Mouse (Mus musculus) testis, adult 2 months (tissue): ENCODE measurements at regions not wholly inside any gene's neighbourhood (a gene's known extent, or its start where the extent isn't known, plus 50 kb on each side); places are given as distances from the start of the nearest gene placed in this dataset.

ENCODE experiments used
- CTCF ChIP-seq: fragments of 200-500 bp; IDR thresholded peaks from 2 replicates; pipeline ENCODE4 v1.5.1; 2012; ENCODE audit warnings: low read depth, mild to moderate bottlenecking, inconsistent platforms, low read length, moderate library complexity; ENCODE audit not compliant: control insufficient read depth, insufficient read depth, insufficient replicate concordance
- POLR2A ChIP-seq: fragments of 200-500 bp; IDR thresholded peaks from 2 replicates; pipeline ENCODE4 v1.6.1; 2012; ENCODE audit warnings: low read depth, mild to moderate bottlenecking, inconsistent platforms, low read length, moderate library complexity; ENCODE audit not compliant: control insufficient read depth

- TF ChIP-seq CTCF (no peak), POLR2A (no peak)
These were observed 716.4 kb upstream of the 4930444P10Rik start for GRCm38 (mm10) chr1:16809370-16810150.
